Mouse (Mus musculus): Measurements from ENCODE around the gene Fanca.
"Not testable (repeated sequence)": the region's sequence is repeated elsewhere in the genome, so short reads cannot be mapped to it uniquely, and the experiment has no call there.

The Fanca gene

GRCm38 (mm10) chr8:123234918-123235519 lies 83.4 kb downstream of the Fanca start:
- DNase-seq (ENCODE audit: low read depth in 1 of 2, low spot score in 2 of 2), result no peak

GRCm38 (mm10) chr8:123233760-123234159 lies 84.6 kb downstream of the Fanca start:
- no peak for DNase-seq (ENCODE audit: low read depth in 1 of 2, low spot score in 2 of 2)

- DNase-seq (ENCODE audit: low read depth in 1 of 2, low spot score in 2 of 2), result no peak
Measured at GRCm38 (mm10) chr8:123233300-123233699, 85.1 kb downstream of the Fanca start.

GRCm38 (mm10) chr8:123232553-123232952 lies 85.8 kb downstream of the Fanca start:
- DNase-seq (ENCODE audit: low read depth in 1 of 2, low spot score in 2 of 2), result no peak

GRCm38 (mm10) chr8:123231742-123232141 lies 86.6 kb downstream of the Fanca start:
- DNase-seq (ENCODE audit: low read depth in 1 of 2, low spot score in 2 of 2), result no peak

- DNase-seq (ENCODE audit: low read depth in 1 of 2, low spot score in 2 of 2), result not testable (repeated sequence)
Measured at GRCm38 (mm10) chr8:123230326-123230725, 88.0 kb downstream of the Fanca start.

GRCm38 (mm10) chr8:123228416-123228815 lies 90.0 kb downstream of the Fanca start:
- no peak for DNase-seq (ENCODE audit: low read depth in 1 of 2, low spot score in 2 of 2)

- peak; percentile 64 to 80 for DNase-seq (ENCODE audit: low read depth in 1 of 2, low spot score in 2 of 2)
Measured at GRCm38 (mm10) chr8:123224278-123225266, 93.8 kb downstream of the Fanca start, which contains the start of gene Cdk10. Gene Cdk10, plus strand, starts transcription at chr8:123224842.

GRCm38 (mm10) chr8:123220917-123221316 lies 97.5 kb downstream of the Fanca start:
- no peak for DNase-seq (ENCODE audit: low read depth in 1 of 2, low spot score in 2 of 2)
